Mouse (Mus musculus) heart, postnatal 36 days (tissue): ENCODE results near the gene Als2. TPM values are rescaled to one million over a fixed set of nuclear protein-coding genes. Genes with fewer than 3 reads are reported as not detected.

Source experiments
- DNase-seq, 2 experiments: peaks; one replicate each; pipeline ENCODE4 v3.0.0; 2021 to 2022
- intact Hi-C: fragments of 180-260 bp; cut with DNase I; formaldehyde crosslinking; loops from one replicate; pipeline ENCODE4 v1.15.1; 2025
- total RNA-seq, 2 experiments: library from RNA; stranded (reverse); gene quantifications; 2 replicates each; pipeline ENCODE4 v1.2.3; 2021

Gene Als2
- total RNA-seq, result 10 to 100 TPM; 10.1 to 10.7 TPM

DNA sequence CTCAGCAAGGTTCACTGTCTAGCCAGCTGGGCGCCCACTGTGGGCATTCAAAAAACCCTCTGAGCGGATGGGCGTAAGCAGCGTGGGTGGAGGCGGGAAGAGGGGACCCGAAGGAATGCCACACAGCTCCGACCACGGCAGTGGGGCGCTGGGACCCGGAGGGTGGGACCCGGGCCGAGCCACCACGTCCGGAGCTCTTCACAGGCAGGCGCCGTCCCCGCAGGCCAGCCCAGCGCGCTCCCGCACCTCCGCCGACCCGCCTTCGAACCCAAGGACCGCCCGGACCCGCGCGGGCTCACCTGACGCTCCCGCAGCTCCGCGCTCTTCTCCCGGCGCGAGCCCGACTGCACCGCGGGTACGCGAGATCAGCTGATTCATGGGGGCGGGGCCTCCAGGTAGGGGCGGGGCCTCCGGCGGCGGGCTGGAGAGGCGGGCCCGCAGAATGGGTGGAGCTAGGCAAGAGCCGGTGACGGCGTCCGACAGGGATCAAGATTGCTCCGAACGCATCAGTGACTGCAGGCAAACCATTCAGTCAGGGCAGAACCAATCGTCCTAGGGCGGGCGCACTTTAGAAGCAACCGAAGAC lies at the start of gene Als2:
Gene Als2, minus strand, starts transcription at position 376 of the 586 bp plus-strand sequence.
- DNase-seq, result peak; percentile 98 to 100
- intact Hi-C loops, result loop anchor here (5.0 kb wide), 2 partner anchors 225 to 465 kb away; no protein-coding TSS in a partner anchor

DNA sequence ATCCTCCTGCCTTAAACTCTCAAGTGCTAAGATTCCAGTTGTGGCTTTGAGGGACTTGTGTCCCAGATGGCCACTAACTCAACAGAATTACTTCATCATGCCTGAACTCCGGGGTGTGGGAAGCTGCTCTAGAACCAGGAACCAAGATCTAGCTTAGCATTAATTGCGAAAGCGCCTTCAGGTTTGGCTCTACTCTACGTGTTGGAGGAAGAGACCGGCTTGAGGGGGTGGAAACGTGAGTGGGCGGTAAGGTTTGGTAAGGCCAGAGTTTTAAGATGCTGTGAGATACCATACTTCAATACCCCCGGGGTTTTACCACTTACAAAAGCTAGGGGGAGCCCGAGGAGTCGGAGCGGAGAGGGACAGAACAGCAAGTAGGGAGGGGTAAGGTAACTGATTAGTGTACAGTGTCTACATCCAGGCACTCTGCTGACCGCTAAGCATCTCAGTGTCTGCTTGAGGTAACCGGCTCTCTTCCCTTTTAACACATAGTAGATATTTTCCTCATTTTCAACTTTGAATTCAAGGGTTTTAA lies 49.4 kb upstream of the Als2 start:
- intact Hi-C loops, result no loop called here
- no peak for DNase-seq

DNA sequence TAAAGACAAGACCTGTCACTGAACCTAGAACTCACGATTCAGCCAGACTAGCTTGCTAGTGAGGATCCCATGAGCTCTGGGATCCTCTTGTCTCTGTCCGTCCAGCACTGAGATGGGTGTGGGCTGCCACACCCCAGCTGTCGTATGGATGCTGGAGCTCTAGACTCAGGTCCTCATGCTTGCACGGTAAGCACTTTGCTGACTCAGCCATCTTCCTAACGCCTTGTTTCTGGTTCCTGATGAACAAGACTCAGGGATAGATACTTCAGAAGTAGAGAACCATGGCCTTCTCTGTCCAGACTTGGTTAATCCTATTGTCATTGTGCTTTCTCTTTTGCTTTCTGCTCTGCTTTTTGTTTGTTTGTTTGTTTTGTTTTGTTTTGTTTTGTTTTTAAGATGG lies 48.8 kb upstream of the Als2 start:
- intact Hi-C loops, result no loop called here
- DNase-seq, result no peak

DNA sequence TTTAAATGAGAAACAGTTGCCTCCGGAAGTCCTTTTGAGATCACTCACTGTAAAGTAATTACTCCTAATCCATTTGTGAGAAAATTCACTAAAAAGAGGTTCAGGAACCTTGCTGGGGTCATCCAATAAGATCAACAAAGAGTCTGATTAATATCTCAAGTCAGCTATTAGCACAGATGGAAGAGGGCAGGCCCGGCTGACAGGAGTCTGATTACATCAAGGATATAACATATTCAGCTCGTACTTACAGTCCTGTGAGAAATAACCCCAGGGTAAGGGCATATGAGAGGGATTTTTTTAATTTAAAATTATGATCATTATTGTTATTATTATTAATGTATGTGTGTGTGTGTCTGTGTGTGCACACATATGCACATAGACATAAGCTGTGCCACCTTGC lies 35.2 kb upstream of the Als2 start:
- intact Hi-C loops, result no loop called here

DNA sequence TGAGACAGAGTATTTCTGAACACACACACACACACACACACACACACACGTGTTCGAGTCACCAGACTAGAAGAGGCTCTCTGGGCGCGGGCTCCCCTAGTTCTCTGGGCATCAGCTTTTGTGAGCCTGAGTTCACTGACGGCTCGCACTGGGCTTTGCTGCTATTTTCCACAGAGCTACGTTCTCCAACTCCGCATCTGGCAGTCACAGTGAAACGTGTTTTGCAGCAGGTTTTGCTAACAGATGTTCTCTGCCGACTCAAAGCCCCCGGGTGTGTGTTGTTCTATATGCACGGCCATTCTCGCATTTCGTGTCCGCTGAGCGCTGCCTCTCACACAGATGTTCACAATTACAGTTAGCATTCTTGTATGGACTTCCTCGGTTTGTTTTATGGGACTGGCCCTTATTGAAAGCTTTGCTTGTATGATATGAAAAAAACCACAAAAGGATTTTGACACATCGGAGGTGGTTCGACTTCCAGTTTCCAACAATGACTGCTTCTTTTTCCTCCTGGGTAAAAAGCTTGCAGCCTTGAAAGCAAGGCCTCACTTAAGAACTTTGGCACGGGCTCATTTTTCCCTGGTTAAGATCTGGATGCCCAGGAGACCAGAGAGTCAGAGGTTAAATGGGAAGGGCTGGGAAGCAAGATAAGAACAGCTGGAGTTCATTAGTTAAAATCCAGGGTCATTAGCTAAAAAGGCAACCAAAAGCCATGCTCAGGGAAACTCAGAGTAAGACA lies 33.1 kb upstream of the Als2 start:
- intact Hi-C loops, result no loop called here
- peak in 1 of 2 experiments; percentile 11 for DNase-seq

More for the DNA sequence above, 35.2 kb upstream of the Als2 start:
- DNase-seq, result no peak

DNA sequence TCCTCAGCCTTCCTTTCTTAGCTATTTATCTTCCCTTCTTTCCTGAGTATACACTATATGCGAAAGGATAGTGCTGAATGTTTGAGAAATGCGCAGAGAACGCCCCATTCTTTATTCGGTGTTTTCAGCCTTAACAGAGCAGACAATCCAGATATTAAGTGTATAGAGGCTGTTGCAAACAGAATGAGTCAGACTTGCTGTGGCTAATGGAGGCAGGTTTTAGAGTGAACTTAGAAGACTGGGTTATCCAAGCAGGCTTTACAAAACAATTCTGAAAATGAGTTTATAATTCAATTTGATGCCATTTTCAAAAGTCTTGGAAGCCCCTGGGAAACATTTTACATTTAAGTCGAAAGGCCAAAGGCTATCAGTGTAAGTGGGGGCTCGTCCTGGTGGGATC lies 32.4 kb upstream of the Als2 start:
- intact Hi-C loops, result no loop called here
- DNase-seq, result no peak

DNA sequence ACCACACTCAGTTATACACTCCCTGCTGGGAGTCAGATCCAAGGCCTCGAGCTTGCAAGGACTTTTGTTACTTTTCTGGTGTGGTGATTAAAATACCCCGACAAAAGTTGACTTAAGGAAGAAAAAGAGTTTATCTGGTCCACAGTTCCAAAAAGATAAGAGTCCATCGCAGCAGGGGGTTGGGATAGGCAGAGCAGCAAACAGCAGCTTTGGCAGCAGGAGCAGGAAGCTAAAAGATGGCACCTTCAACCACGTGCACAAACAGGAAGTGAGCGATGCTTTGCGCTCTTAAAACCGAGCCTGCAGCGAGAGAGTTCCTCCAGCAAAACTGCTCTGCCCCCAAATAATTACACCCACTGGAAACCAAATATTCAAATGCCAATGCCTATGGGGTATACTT lies 31.9 kb upstream of the Als2 start:
- intact Hi-C loops, result no loop called here
- DNase-seq, result no peak

DNA sequence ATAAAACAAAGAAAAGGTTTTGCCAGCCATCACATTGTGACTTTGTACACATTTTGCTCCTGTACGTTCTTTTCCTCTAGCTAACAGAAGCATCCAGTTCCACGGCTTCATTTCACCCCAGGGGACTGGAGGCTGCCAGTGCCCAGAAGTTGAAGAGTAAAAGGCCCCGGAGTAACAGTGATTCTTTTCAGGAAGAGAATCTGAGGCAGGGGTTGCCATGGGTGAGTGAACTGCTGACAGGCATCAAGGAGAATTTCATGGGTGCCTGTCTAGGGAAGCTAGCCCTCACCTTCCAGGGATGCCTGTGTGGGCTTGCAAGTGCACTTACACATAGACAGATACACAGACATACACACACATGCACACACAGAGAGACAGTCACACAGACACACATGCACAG lies 20.7 kb upstream of the Als2 start:
- DNase-seq, result no peak
- intact Hi-C loops, result no loop called here

DNA sequence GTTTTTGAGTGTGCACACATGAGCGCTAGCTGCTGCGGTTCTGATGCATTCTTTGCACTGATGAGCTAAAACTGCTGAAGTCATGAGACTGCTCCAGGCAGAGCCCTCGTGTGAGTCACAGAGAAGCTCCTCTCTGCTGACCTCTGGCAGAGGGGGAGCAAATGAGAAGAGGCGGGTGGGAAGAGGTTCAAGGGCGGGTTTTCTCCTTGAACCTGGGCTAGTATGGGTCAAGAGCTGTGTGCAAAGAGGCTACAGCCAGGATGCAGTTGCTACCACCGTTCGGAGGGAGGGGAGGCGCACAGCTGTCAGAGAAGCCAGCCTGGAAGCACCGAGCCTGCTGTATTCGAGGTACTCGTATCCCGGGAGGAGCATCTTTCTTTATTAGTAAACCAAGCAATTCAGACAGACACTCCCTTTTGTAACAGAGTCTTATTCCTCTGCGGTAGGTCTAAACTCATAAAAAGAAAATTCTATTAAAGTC lies 19.8 kb upstream of the Als2 start, which contains the start of gene Cdk15:
Gene Cdk15, plus strand, starts transcription at position 156 of the 481 bp plus-strand sequence.
- intact Hi-C loops, result no loop called here
- no peak for DNase-seq

DNA sequence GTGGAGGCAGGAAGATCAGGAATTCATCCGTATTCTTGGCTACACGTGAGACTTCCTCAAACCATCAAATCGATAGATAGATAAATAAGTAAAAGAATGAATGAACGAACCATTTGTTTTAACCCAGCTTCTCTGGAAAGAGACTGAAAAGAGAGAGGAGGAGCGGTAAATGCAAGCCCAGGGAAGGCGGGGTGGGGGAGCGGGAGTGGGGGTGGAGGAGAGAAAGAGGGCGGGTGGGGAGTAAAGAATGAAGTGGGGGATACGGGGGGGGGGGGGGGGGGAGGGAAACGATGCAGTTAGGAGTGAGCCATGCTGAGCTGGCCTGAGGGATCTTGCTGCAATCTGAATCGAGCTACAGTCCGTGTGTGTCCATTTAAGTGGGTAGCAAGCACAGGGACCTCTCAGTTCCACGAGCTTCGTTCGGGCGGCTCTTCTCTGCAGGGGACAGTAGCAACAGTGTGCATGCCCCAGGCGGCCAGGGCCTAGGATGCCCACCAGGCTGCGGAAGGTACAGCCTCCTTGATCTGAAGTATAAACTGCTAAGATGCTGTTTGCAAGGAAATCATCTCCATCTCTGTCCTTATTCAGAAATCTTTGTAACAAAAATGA lies 16.4 kb upstream of the Als2 start:
- DNase-seq, result no peak
- intact Hi-C loops, result no loop called here

DNA sequence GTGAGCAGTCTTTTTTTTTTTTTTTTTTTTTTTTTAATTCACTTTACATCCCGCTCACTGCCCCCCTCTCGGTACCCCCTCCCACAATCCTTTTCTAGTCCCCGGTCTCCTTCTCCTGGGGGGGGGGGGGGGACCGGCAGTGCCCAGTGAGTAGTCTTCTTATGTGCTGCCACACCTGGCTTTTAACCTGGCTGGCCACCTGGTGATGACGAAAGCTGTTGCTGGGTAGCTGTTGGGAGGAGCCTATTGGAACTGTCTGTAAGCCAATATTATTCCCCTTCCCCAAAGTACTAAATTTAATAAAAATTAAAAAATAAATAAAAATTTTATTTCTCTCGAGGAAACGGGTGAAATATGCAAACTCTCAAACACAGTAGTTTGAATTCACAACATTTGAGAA lies 15.7 kb upstream of the Als2 start:
- DNase-seq, result no peak
- intact Hi-C loops, result no loop called here

DNA sequence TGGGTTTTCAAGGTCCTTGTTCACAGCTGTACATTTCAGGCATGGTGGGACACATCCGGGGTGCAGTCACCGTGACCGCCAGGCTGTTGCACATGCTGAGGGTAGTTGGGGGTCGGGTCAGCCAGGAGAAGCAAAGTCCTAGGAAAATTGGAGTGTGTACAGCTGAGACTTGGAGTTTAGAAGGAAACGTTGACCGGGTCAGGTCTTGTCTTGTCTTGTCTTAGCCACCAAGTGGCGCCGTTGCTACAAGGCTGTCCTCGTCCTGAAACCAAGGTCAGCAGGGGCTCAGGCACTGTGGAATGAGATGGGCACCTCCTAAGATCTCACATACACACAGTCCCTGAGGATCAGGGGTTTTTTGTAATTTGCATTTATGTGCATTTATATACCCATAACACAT lies 10.6 kb upstream of the Als2 start:
- intact Hi-C loops, result loop anchor here (1.0 to 5.0 kb wide), 2 partner anchors 335 to 376 kb away; no protein-coding TSS in a partner anchor
- DNase-seq, result peak; percentile 29 to 48

DNA sequence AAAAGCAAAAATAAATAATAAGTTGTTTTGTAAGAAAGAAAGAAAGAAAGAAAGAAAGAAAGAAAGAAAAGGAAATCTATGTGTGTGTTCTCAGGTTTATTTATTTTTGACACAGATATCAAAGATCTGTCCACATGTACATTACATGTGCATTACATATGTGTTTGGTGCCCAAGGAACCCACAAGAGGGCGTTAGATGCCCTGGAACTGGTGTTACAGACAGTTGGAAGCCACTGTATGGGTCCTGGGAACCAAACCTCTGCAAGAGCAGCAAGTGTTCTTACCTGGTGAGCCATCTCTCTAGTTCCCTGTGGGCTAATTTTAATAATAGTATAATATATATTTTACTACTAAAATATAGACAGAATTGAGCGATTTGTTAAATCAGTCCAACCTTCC lies 6.7 kb upstream of the Als2 start:
- intact Hi-C loops, result no loop called here

DNA sequence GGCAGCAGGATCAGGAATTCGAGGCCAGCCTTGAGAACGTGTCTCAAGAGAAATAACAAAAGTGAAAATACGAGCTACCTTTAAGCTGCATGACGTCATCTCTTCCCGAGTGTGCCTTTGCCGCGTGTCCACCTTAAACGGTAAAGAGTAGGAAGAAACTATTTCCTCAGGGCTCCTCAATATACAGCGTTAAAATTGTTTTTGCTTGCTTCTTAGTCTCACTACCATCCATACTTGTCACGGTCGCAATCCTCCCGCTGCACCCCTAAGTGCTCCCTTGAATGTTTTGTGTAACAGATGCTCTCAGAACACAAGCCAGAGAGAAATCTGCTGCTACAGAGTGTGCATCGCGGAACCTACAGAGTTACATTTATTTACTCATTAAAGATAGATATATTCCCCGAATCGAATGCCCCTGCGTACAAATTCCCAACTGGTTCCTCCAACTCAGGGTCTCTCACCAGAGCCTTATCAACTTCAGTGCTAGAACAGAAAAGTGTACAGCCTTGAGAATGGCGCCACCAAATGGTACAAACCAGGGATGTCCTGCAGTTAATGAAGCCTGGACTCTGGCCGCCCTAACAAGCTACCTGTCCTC lies 682 bp upstream of the Als2 start:
- peak; percentile 65 for DNase-seq
- intact Hi-C loops, result loop anchor here (1.0 to 5.0 kb wide), 4 partner anchors 93 to 465 kb away; no protein-coding TSS in a partner anchor

More for the DNA sequence above, 6.7 kb upstream of the Als2 start:
- no peak for DNase-seq

DNA sequence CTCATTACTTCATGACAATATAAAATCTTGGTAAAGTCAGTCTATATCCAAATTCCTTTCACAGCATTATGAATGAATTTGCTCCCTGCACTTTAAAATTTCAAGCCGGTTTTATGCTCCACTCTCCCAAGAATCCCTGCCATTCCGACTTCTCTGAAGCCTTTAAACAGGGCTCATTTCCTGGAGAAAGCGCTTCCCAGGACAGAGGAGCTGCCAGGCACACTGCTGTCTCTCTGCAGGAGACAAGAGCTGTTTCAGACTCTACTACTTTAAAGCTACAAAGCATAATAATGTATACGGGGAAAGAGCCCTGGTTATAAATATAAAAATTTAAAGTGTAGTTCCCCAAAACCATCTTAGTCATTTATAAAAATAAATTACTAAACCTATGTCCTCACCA lies 7.8 kb downstream of the Als2 start:
- intact Hi-C loops, result no loop called here
- no peak for DNase-seq

DNA sequence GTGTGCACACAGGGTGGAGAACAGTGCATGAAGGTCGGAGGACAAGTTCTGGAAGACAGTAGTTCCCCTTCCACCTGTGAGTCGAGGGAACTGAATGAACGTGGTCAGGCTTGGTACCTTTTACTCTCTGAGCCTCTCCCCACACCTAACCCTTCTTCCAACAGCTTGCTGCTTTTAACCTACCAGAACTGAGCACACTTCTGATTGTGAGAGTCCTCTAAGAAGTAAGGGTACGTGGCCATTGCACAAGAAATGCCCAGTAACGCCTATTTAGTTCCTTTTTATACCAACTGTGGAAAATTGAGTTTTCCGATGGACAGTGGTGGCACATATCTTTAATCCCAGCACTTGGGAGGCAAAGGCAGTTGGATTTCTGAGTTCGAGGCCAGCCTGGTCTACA lies 8.5 kb downstream of the Als2 start:
- DNase-seq, result no peak
- intact Hi-C loops, result no loop called here

DNA sequence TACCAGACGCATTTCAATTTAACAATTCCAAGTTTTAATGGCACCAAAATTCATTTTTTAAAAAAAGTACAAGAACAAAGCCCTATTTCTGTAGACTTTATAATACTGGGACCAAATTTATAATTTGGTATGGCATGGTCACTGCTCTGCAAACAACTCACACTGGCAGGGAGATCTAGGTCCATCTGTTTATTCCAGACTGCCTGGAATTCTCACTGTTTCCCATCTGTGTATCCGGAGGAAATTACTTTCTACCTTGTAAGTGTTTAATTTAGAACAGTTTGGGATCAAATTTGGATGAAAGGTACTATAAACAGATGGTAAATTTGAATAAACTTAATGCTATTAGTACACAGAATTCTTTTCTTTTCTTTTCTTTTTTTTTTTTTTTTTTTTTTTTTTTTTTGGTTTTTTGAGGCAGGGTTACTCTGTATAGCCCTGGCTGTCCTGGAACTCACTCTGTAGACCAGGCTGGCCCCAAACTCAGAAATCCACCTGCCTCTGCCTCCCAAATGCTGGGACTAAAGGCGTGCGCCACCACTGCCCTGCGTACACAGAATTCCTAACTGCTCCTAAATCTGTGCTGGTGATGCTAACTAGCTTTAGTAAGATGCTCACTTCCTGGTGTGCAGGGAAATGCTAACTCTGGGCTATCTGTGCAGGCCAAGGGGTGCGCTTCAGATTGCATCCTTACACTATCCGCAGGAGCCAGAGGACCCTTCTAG lies 14.8 kb downstream of the Als2 start:
- intact Hi-C loops, result no loop called here
- DNase-seq, result no peak

DNA sequence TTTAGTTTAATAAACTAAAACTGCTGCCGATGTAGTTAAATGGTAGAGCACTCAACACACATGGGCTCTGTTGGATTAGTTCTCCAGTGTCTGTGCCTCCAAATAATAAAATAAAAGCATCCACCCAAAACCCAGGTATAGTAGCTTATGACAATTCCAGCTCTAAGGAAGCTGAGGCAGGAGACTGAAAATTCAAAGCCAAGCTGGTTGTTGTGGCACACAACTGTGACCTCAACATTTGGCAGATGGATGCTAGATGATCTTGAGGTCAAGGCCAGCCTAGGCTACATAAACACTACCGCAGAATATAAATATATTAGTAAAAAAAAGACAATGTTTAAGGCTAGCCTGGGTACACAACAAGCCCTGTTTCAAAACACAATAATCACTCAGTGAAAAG lies 15.4 kb downstream of the Als2 start:
- intact Hi-C loops, result no loop called here
- no peak for DNase-seq

DNA sequence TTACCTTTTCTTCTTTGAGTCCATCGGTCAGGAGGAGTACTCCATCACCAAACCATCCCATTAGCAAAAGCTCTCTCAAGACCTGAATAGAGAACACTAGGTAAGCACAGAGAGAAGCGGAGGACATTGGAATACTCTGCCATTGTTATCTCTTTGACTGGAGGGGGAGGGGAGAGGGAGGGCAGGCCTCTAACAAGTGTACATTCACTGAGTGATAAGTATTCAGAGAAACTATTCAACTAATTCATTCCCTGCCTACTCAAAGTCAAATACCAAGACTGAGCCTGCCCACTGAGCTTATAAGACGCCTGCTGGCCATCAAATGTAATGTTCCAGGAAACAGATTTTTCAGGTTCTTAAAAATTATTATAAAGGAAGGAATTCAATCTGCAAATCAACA lies 16.7 kb downstream of the Als2 start:
- intact Hi-C loops, result no loop called here
- DNase-seq, result no peak

DNA sequence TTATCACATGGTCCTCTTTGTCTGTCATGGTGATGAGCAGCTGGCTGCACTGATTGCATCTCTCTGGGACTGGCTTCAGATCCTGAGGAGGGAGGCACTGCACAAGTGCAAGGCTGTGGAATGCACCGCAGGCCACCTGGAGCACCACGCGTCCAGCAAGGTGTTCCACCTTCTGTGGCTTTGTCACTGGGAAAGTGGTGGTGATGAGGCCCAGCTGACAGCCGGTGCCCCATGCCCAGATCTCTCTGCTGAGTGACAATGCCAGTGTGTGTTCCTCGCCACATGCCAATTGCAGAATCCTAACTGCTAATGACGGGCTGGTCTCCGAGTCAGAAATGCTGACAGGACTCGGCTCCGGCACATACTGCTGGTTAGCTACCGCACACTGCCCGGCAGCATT lies 21.6 kb downstream of the Als2 start:
- intact Hi-C loops, result no loop called here
- no peak for DNase-seq
